Comparison of ENCODE assay signal across 10 mouse cellular contexts in the genomic region with DNA sequence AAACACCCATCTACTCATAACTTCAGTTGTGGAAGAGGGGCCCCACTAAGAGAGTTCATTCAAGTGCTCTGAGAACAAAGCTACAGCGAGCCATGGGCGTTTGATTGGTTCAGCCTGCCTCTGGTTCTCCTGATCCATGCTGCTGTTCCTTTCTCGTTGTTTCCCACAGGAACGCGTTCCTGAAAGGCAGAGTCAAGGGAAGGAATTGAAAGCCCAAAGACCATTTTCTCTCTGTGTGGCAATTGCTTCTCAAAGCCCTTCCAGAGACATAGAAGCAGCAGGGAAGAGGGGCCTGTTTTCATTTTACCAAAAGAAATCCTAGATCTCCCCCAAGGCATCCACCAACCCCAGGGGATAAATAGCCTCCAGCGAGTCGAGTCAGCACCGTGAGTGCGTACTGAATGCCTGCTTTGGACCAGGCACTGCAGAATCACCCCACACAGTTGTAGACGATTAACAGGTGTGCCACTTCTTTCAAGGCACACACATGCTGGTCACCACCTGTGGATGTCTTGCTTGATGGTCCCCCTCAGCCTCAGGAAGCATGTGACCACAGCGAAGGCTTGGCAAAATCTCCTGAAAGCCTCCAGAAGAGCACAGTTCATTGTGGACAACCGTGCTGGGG.
DNase-seq lines count a peak whose midpoint lies in the region; ATAC-seq and TF ChIP-seq lines count a peak whose summit lies in the region.
"Had no signal": no experiment of that assay in that cellular context is flagged by ENCODE, and none has a peak within 500 bp of the region (broad histone marks: within the 10 kb centered on the region; RNA-seq: fewer than 3 reads in every experiment).

No protein-coding gene starts in this region.

- H3K4me2 ChIP-seq in lung, embryonic 16.5 days (ENCODE audit: low read depth, low read length) = peak overlapping the region; percentile 50
- H3K4me2 ChIP-seq in intestine, postnatal 0 days (replicated peaks; ENCODE audit: low read depth) = peak overlapping the region; percentile 41
- H3K4me2 ChIP-seq: liver, embryonic 11.5 days had no signal

- peak overlapping the region; percentile 54 for H3K9ac ChIP-seq in lung, embryonic 16.5 days (ENCODE audit: low read length)
- no peak overlapping the region for H3K9ac ChIP-seq in intestine, postnatal 0 days (ENCODE audit: low read depth, low read length)

- WGBS in lung, embryonic 16.5 days = 32% methylated on average over 12 of the region's 12 CpGs
- WGBS in lung, adult 2 months = 39% methylated on average over 12 of the region's 12 CpGs
- whole genome bisulfite sequencing in intestine, postnatal 0 days = 44% methylated on average over 12 of the region's 12 CpGs

- H3K36me3 ChIP-seq in lung, embryonic 16.5 days (ENCODE audit: control insufficient read depth, insufficient read depth, low read length) = no peaks in the 10 kb centered on the region
- no peaks in the 10 kb centered on the region for H3K36me3 ChIP-seq in intestine, postnatal 0 days (ENCODE audit: control insufficient read depth, insufficient read depth)

- H3K4me3 ChIP-seq in lung, embryonic 16.5 days (ENCODE audit: low read length) = peak overlapping the region; percentile 28; the same call in 1 of the 2 replicates
- H3K4me3 ChIP-seq in lung, adult 2 months (replicated peaks; ENCODE audit: extremely low read depth, low read depth, low read length) = no peak overlapping the region
- no peak overlapping the region for H3K4me3 ChIP-seq in intestine, postnatal 0 days (ENCODE audit: low read depth, low read length)

- ATAC-seq in lung, embryonic 16.5 days (ENCODE audit: low read depth) = no peak
- no peak for ATAC-seq in intestine, postnatal 0 days

- 0 out of 2 replicates have a peak overlapping the region, but pooled peaks have one; percentile 8 for H3K27ac ChIP-seq in lung, embryonic 16.5 days (ENCODE audit: low read length)
- no peak overlapping the region for H3K27ac ChIP-seq in intestine, postnatal 0 days (ENCODE audit: low read depth, low read length)

- peaks cover 14% of the 10 kb centered on the region for H3K4me1 ChIP-seq in lung, embryonic 16.5 days (replicated peaks; ENCODE audit: control insufficient read depth, insufficient read depth, low read length)
- no peaks in the 10 kb centered on the region for H3K4me1 ChIP-seq in lung, adult 2 months (ENCODE audit: control insufficient read depth, insufficient read depth, low read length)
- peaks cover 3% of the 10 kb centered on the region; the same call in 1 of the 2 replicates for H3K4me1 ChIP-seq in intestine, postnatal 0 days (replicated peaks; ENCODE audit: control insufficient read depth, insufficient read depth, low read length)

- H3K9me3 ChIP-seq in lung, embryonic 16.5 days (ENCODE audit: control insufficient read depth, low read length) = no peaks in the 10 kb centered on the region
- H3K9me3 ChIP-seq in intestine, postnatal 0 days (ENCODE audit: control insufficient read depth) = no peaks in the 10 kb centered on the region

- peak; percentile 54 for DNase-seq in embryo, embryonic 10 days (ENCODE audit: low spot score)
- DNase-seq in embryo, embryonic 9.5 days (ENCODE audit: extremely low spot score) = no peak
- DNase-seq in lung, adult 2 months = no peak
- DNase-seq in retina, embryonic 14.5 days (ENCODE audit: low spot score) = peak; percentile 52
- no peak for DNase-seq in spleen, postnatal 14 days (ENCODE audit: low spot score in 2 of 2)
- no peak for DNase-seq in gastrocnemius, postnatal 10 days
- DNase-seq: spleen, adult 18-20 months had no signal

- no peaks in the 10 kb centered on the region for H3K27me3 ChIP-seq in lung, embryonic 16.5 days (ENCODE audit: control insufficient read depth, insufficient read depth, low read depth, low read length)
- no peaks in the 10 kb centered on the region for H3K27me3 ChIP-seq in intestine, postnatal 0 days (replicated peaks; ENCODE audit: control insufficient read depth, insufficient read depth, low read length)

- no peak for TF ChIP-seq CTCF in lung, adult 2 months (IDR thresholded peaks at IDR 0.05; ENCODE audit: insufficient read depth, low read length)
- no peak for TF ChIP-seq CTCF in intestine, postnatal 0 days (IDR thresholded peaks at IDR 0.05; ENCODE audit: low read depth)

- no peak for TF ChIP-seq POLR2A in lung, adult 2 months (IDR thresholded peaks at IDR 0.05; ENCODE audit: borderline replicate concordance, extremely low read depth, low read depth, low read length)

Comparison
In these comparisons a context has a peak if more than half of its experiments do, and no peak if none do; other contexts are left out.
1. DNase-seq: peak in embryo, embryonic 10 days (single experiment) and retina, embryonic 14.5 days (single experiment); none in embryo, embryonic 9.5 days (single experiment), lung, adult 2 months (single experiment), spleen, postnatal 14 days (0 of 2) and gastrocnemius, postnatal 10 days (single experiment).